Mouse (Mus musculus) urinary bladder, postnatal 25 days (tissue): ENCODE measurements at regions not wholly inside any gene's neighbourhood (a gene's known extent, or its start where the extent isn't known, plus 50 kb on each side); places are given as distances from the start of the nearest gene placed in this dataset.
"Not testable (repeated sequence)": the region's sequence is repeated elsewhere in the genome, so short reads cannot be mapped to it uniquely, and the experiment has no call there.

ENCODE experiments used
- DNase-seq: peaks from one replicate; pipeline ENCODE4 v3.0.0; 2022; ENCODE audit warnings: low spot score

DNA sequence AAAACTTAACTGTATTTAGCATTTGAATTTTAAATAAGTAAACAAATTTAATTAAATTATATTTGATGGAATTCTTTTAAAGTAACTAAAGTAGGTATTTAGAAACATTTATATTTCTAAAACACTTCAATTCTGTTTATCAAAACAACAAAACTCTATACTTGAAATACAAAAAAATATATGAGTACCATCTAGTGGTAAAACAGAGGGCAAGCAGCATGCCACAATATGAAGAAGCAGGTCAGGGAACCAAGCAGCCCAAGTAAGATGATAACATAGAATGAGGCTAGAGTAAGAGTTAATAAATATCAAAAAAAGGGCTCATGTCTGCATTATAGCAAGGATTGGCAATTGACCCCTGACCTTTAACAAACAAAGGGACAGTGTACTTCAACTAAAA is 639.7 kb downstream of the Cdh10 start:
- no peak for DNase-seq

DNA sequence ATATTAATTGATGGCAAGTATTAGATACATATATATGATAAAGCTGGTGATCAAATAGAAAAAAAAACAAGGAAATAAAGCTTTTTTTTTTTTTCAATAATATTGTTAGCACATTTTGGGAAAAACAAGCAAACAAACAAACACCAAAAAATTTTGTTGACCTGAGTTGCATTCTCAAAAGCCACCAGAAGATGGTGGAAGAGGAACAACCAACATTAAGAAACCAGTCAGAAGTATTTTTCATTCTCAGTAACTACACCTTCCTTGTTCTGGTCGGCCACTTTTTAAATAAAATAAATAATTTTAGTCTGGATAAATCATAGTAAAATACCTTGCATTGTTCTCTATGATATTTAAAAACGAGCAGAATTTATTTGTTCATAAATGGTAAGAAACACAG is 654.8 kb downstream of the Cdh10 start:
- DNase-seq = no peak

DNA sequence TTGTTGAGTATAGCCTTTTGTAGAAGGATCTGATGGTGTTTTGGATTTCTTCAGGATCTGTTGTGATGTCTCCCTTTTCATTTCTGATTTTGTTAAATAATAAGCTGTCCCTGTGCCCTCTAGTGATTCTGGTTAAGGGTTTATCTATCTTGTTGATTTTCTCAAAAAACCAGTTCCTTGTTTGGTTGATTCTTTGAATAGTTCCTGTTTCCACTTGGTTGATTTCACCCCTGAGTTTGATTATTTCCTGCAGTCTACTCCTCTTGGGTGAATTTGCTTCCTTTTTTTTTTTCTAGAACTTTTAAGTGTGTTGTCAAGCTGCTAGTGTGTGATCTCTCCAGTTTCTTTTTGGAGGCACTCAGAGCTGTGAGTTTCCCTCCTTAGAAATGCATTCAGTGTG is 674.8 kb downstream of the Cdh10 start:
- DNase-seq = not testable (repeated sequence)

DNA sequence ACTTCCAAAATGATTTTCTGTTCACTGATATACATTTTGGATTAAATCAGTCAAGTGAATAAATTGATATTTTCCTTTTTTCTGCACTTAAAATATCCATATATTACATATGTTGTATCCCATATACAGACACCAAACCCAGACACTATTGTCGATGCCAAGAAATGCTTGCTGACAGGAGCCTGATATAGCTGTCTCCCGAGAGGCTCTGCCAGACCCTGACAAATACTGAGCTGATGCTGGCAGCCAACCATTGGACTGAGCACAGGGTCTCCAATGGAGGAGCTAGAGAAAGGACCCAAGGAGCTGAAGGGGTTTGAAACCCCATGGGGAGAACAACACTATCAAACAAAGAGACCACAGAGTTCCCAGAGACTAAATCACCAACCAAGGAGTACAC is 700.6 kb downstream of the Cdh10 start:
- DNase-seq = no peak

DNA sequence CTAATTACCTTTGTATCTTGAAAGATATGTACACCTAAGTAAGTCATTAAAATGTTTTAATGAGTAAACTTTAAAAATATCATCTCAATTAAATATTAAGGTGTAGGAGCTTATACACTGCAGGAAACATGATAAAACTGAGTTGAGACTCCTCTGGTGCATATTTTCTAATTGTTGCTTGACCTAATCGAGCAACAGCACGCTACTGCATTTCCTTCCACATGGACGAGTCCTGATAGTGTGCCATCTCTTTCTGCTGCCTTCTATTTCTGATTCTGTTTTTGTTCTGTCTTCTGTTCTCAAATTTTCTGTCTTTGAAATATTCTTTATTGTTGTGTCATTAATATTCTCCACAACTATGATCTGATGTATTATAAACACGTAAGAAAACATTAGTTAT is 721.9 kb downstream of the Cdh10 start:
- DNase-seq = no peak

DNA sequence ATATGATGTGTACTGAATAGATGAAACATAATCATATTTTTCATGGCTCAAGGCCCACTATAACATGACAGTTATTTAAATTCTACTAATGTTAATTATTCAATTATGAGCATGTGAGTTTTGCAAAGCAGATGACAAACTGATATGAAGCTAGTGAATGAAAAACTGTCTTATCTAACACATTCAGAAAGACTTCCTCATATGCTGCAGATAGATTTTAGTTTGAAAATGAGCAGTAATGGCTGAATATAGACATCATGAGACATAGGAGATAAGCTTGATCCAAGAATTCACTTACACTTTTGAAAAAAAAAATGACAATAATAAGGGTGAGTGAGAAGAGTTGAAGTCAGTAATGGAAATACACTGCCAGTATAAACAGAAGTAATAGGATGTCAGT is 731.0 kb downstream of the Cdh10 start:
- no peak for DNase-seq

DNA sequence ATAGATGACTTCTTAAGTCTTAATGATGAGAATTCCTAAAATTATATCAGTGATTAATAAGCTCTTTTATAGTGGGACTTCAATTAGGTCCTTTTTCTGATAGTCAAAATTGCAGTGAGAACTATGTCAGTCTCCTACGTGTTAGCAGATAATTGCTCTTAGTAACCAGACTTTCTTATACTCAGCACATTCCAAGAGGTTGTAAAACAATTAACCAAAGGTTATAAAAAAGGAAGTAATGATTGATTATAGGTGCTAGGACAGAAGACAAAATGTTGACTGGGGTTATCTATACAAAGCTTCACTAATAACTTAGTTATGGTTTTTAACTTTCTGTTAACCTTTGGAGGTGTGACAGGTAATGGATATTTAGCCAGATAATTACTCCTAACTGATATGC is 766.0 kb downstream of the Cdh10 start:
- DNase-seq = no peak

DNA sequence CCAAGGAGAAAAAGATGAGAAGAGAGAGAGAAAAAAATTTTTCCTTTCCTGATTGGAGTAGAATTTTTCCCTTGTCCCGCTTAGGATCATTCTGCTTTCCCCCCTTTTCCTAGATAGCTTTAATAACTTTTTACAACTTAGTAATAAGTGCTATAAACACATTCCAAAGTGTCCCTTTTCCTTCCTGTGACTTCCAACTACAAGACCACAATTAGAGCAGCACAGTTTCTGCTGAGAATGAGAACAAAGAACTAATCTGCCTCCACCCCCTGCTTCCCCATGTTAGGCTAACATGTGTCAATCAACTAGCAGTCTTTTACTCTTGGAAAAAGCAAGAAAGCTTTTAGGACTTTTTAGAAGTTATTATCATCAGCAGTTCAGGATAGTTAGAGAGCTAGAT is 766.5 kb downstream of the Cdh10 start:
- no peak for DNase-seq

DNA sequence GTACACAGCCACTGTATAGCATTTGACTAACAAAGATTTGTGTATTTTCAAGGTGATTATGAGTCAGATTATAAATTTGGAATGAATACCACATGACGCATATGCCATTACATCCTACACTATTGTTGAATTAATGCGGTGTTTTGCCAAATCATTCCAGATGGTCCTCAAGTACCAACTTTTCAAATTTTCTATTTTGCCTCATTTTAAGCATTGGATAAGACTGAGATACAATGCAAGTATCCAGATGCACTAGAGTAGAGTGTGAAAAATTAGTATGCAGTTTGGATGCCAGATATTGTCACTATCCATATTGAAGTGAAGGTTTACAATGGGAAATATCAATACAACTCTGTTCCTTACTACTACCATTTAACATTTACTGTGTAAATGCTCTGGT is 775.0 kb downstream of the Cdh10 start:
- DNase-seq = no peak

DNA sequence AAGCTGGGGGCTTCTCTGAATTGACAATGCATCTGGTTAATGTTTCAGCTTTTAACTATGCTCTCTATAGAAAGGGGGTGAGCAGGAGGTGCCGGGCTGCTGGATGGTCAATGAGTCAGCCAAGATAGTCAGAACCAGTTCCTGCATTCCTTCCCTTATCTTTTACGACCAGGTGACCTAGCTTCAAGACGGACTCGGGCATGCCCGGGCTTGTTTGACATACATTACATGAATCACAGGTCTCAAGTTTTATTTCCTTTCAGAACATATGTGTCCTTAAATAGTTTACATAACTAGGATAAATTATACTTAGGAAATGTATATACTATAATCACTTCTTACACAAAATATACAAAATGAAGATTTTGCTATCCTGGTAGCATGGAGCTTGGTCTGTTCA is 803.6 kb downstream of the Cdh10 start:
- peak; percentile 33 for DNase-seq

DNA sequence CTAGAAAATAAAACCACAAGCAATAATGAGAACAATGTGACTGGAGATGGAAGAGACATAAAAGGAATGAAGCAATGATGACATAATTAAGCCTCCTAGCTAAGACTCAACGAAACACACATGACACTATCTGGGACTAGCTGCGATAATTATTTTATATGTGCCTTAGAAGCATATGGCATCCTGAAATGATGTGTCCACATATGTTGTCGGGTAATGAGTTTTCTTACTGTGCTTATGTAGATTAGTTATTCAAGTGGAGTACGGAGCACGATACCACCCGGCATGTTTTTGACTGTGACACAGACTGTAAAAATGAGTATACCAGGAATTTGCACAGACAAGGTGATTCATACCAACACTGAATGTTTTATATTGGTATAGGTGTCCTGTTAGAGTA is 781.7 kb upstream of the Cdh12 start:
- no peak for DNase-seq

DNA sequence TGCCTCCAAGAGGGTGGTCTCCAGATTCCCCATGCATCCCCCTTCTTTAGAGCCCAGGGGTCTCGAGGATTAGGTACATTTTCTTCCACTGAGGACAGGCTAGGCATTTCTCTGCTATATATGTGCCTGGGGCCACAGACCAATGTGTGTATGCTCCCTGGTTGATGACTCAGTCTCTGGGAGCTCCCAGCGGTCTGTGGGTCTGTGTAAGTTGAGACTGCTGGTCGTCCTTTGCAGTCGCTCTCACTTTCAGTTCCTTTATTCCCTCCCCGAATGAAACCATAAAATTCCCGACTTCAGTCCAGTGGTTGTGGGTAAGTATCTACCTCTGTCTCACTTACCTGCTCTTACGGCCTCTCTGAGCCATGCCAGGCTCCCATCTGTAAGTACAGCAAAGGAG is 773.5 kb upstream of the Cdh12 start:
- no peak for DNase-seq

DNA sequence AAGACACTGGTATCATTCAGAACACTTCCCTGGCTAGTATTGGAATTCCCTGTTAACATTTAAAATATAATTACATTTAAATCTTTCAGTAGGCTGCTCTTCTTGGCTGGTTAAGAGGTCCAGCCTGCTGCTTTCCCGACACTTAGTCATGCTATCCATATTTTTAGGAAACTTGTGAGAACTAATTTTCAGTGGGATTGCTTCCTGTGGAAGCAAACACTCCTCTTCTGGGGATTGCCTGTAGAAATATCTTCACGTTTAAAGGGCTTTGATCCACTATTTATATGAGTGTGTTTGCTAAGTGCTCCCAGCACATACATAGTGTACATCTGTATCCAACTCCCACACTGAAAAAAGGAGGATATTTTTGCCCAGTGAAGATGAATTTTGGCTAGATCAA is 761.8 kb upstream of the Cdh12 start:
- DNase-seq = no peak

DNA sequence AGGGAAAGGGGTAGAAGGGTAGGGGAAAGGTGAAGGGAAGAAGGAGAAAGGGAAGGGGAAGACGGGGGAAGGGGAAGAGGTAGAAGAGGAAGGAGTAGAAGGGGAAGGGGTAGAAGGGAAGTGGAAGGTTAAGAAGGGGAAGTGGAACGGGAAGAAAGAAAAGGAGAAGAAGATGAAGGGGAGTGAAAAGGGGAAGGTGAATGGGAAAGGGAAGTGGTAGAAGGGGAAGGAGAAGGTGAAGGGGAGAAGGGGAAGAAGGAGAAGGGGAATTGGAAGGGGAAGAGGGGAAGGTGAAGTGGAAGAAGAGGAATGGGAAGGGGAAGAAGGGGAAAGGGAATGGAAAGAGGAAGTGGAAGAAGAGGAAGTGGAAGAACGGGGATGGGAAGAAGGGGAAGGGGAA is 737.3 kb upstream of the Cdh12 start:
- no peak for DNase-seq
